Mouse (Mus musculus) macrophage (primary cell): ENCODE data around the gene Olfr312. TPM values are rescaled to one million over a fixed set of nuclear protein-coding genes. Genes with fewer than 3 reads are reported as not detected.
A peak's percentile ranks its signal among the peaks of the same experiment; 100 is the strongest.
"Not testable (repeated sequence)": the region's sequence is repeated elsewhere in the genome, so short reads cannot be mapped to it uniquely, and the experiment has no call there.

Experiments
- H3K27ac ChIP-seq: fragments of 350-480 bp; formaldehyde crosslinking; 2 replicates; pipeline ENCODE4 v1.9.0; 2021
- H3K36me3 ChIP-seq: fragments of 350-480 bp; formaldehyde crosslinking; 2 replicates; pipeline ENCODE4 v1.9.0; 2021; ENCODE audit errors: inconsistent target
- H3K4me3 ChIP-seq: fragments of 350-480 bp; formaldehyde crosslinking; 2 replicates; pipeline ENCODE4 v1.9.0; 2021; ENCODE audit errors: inconsistent target
- H3K79me2 ChIP-seq: fragments of 350-480 bp; formaldehyde crosslinking; 2 replicates; pipeline ENCODE4 v1.9.0; 2021; ENCODE audit errors: inconsistent target
- whole genome bisulfite sequencing: methylation state at CpG from one replicate; pipeline ENCODE4 v1.1.7; 2026; ENCODE audit warnings: inconsistent platforms; ENCODE audit not compliant: missing documents; 5-methylcytosine and 5-hydroxymethylcytosine counted together
- polyA plus RNA-seq: library from polyadenylated mRNA; stranded (reverse); fragments of 250-400 nt; gene quantifications from 3 replicates; pipeline ENCODE4 v1.2.4, GENCODE M21; 2018; ENCODE audit warnings: inconsistent platforms

Olfr312 gene
- polyA plus RNA-seq, 1 experiment from 2014 or later, result not detected

- not testable (repeated sequence) for H3K79me2 ChIP-seq, H3K4me3 ChIP-seq, H3K36me3 ChIP-seq, H3K27ac ChIP-seq
- 56% methylated on average over 1 of the region's 1 CpGs for WGBS
Measured at GRCm38 (mm10) chr11:58814700-58815099, 14.3 kb upstream of the Olfr312 start, which contains the start of gene Olfr313. Gene Olfr313 (plus strand): TSS chr11:58815000.

- Histone ChIP-seq H3K4me3 (no peak overlapping the region), H3K27ac (no peak overlapping the region), H3K79me2 (no peaks in the 10 kb centered on the region), H3K36me3 (no peaks in the 10 kb centered on the region)
- 75% methylated on average over 1 of the region's 1 CpGs for WGBS
Measured at GRCm38 (mm10) chr11:58815676-58816075, 13.4 kb upstream of the Olfr312 start.

- WGBS, result 42% methylated on average over 3 of the region's 3 CpGs
- no peak overlapping the region for H3K27ac ChIP-seq
- no peaks in the 10 kb centered on the region for H3K36me3 ChIP-seq
- H3K4me3 ChIP-seq, result no peak overlapping the region
- no peaks in the 10 kb centered on the region for H3K79me2 ChIP-seq
Measured at GRCm38 (mm10) chr11:58829764-58830163, 727 bp downstream of the Olfr312 start.

- not testable (repeated sequence) for H3K79me2 ChIP-seq, H3K27ac ChIP-seq, H3K36me3 ChIP-seq, H3K4me3 ChIP-seq
- WGBS, result 88% methylated on average over 2 of the region's 3 CpGs
Measured at GRCm38 (mm10) chr11:58832541-58832940, 3.5 kb downstream of the Olfr312 start.

GRCm38 (mm10) chr11:58838951-58839350 lies 9.9 kb downstream of the Olfr312 start, which contains the start of gene Olfr311:
Gene Olfr311 (plus strand): TSS chr11:58839251.
- H3K36me3 ChIP-seq, H3K27ac ChIP-seq, H3K4me3 ChIP-seq, H3K79me2 ChIP-seq: not testable (repeated sequence)

GRCm38 (mm10) chr11:58846919-58847461 lies 18.0 kb downstream of the Olfr312 start, which contains the start of gene Gm12258:
Gene Gm12258 (plus strand): TSS chr11:58847158.
- H3K79me2 ChIP-seq, result no peaks in the 10 kb centered on the region; the same call in 1 of the 2 replicates
- 1% methylated on average over 24 of the region's 24 CpGs for WGBS
- H3K36me3 ChIP-seq, result peaks cover 21% of the 10 kb centered on the region; the same call in 1 of the 2 replicates
- H3K4me3 ChIP-seq, result peak within 1 kb of the TSS; percentile 94
- peak within 1 kb of the TSS; percentile 36 for H3K27ac ChIP-seq

- Histone ChIP-seq H3K27ac (no peak overlapping the region), H3K36me3 (peaks cover 21% of the 10 kb centered on the region; the same call in 1 of the 2 replicates), H3K4me3 (peak overlapping the region; percentile 94), H3K79me2 (no peaks in the 10 kb centered on the region; the same call in 1 of the 2 replicates)
- WGBS, result 7% methylated on average over 9 of the region's 9 CpGs
Measured at GRCm38 (mm10) chr11:58847636-58848035, 18.6 kb downstream of the Olfr312 start.

- no peak overlapping the region for H3K4me3 ChIP-seq
- 97% methylated on average over 2 of the region's 2 CpGs for WGBS
- H3K79me2 ChIP-seq, result no peaks in the 10 kb centered on the region; the same call in 1 of the 2 replicates
- H3K36me3 ChIP-seq, result peaks cover 27% of the 10 kb centered on the region
- H3K27ac ChIP-seq, result no peak overlapping the region
Measured at GRCm38 (mm10) chr11:58849731-58850130, 20.7 kb downstream of the Olfr312 start.

- Histone ChIP-seq H3K79me2 (no peaks in the 10 kb centered on the region), H3K4me3 (no peak overlapping the region), H3K36me3 (peaks cover 45% of the 10 kb centered on the region), H3K27ac (no peak overlapping the region)
- WGBS, result 95% methylated on average over 8 of the region's 8 CpGs
Measured at GRCm38 (mm10) chr11:58860744-58861143, 31.7 kb downstream of the Olfr312 start.

GRCm38 (mm10) chr11:58867039-58867953 lies 38.3 kb downstream of the Olfr312 start, which contains the start of gene 2810021J22Rik:
Gene 2810021J22Rik (plus strand): TSS chr11:58867216.
- peak within 1 kb of the TSS; percentile 61 for H3K4me3 ChIP-seq
- no peaks in the 10 kb centered on the region for H3K79me2 ChIP-seq
- 5% methylated on average over 37 of the region's 37 CpGs for WGBS
- no peak within 1 kb of the TSS for H3K27ac ChIP-seq
- H3K36me3 ChIP-seq, result peaks cover 16% of the 10 kb centered on the region; the same call in 1 of the 2 replicates

- 82% methylated on average over 6 of the region's 6 CpGs for WGBS
- H3K4me3 ChIP-seq, result peak overlapping the region; percentile 61
Measured at GRCm38 (mm10) chr11:58867954-58868330, 38.9 kb downstream of the Olfr312 start.

GRCm38 (mm10) chr11:58870961-58871360 lies 41.9 kb downstream of the Olfr312 start:
- no peak overlapping the region for H3K4me3 ChIP-seq
- WGBS, result 98% methylated on average over 4 of the region's 4 CpGs
- H3K27ac ChIP-seq, result no peak overlapping the region
- peaks cover 16% of the 10 kb centered on the region; the same call in 1 of the 2 replicates for H3K36me3 ChIP-seq
- H3K79me2 ChIP-seq, result no peaks in the 10 kb centered on the region

More at GRCm38 (mm10) chr11:58867954-58868330, 38.9 kb downstream of the Olfr312 start:
- no peak overlapping the region for H3K27ac ChIP-seq
- H3K36me3 ChIP-seq, result peaks cover 16% of the 10 kb centered on the region; the same call in 1 of the 2 replicates
- H3K79me2 ChIP-seq, result no peaks in the 10 kb centered on the region

GRCm38 (mm10) chr11:58883756-58884155 lies 54.7 kb downstream of the Olfr312 start:
- Histone ChIP-seq H3K27ac (no peak overlapping the region), H3K4me3 (no peak overlapping the region), H3K79me2 (no peaks in the 10 kb centered on the region), H3K36me3 (peaks cover 12% of the 10 kb centered on the region; the same call in 1 of the 2 replicates)
- WGBS, result 41% methylated on average over 7 of the region's 8 CpGs
